Mouse (Mus musculus) embryonic facial prominence, embryonic 15.5 days (tissue): ENCODE data around the gene Hebp1. TPM values are rescaled to one million over a fixed set of nuclear protein-coding genes. Genes with fewer than 3 reads are reported as not detected.

Experiments
- ATAC-seq: fragments of 200-750 bp; cut with Nextera tagmentation; 2 replicates; pipeline ENCODE4 v1.8.0; 2017; ENCODE audit warnings: low read depth, moderate TSS enrichment; ENCODE audit not compliant: insufficient number of reproducible peaks, low FRiP score, low TSS enrichment
- H3K27ac ChIP-seq: fragments of 300-500 bp; sonication (generic); replicated peaks from 2 replicates; pipeline ENCODE4 v1.5.1; 2015; ENCODE audit warnings: mild to moderate bottlenecking, inconsistent platforms
- H3K27me3 ChIP-seq: fragments of 300-500 bp; sonication (generic); 2 replicates; pipeline ENCODE4 v1.6.1; 2015; ENCODE audit warnings: inconsistent platforms
- H3K36me3 ChIP-seq: fragments of 300-500 bp; sonication (generic); 2 replicates; pipeline ENCODE4 v1.6.1; 2015; ENCODE audit warnings: mild to moderate bottlenecking, inconsistent platforms
- H3K4me1 ChIP-seq: fragments of 300-500 bp; sonication (generic); 2 replicates; pipeline ENCODE4 v1.6.1; 2015; ENCODE audit warnings: inconsistent platforms
- H3K4me2 ChIP-seq: fragments of 300-500 bp; sonication (generic); replicated peaks from 2 replicates; pipeline ENCODE4 v1.6.1; 2015; ENCODE audit warnings: mild to moderate bottlenecking, inconsistent platforms
- H3K4me3 ChIP-seq: fragments of 300-500 bp; sonication (generic); replicated peaks from 2 replicates; pipeline ENCODE4 v1.5.1; 2015; ENCODE audit warnings: mild to moderate bottlenecking, inconsistent platforms
- H3K9ac ChIP-seq: fragments of 300-500 bp; sonication (generic); 2 replicates; pipeline ENCODE4 v1.6.1; 2015; ENCODE audit warnings: inconsistent platforms
- H3K9me3 ChIP-seq: fragments of 300-500 bp; sonication (generic); replicated peaks from 2 replicates; pipeline ENCODE4 v1.6.1; 2016; ENCODE audit warnings: inconsistent platforms
- WGBS: fragments of 180-500 bp; shearing (Covaris S2); methylation state at CpG from one replicate; pipeline ENCODE4 v1.1.7; 2015; 5-methylcytosine and 5-hydroxymethylcytosine counted together
- polyA plus RNA-seq: library from polyadenylated mRNA; unstranded; fragments of >200 nt; fragmentation: Nextera tagmentation; extraction: Ambion mirVana; gene quantifications from 2 replicates; pipeline ENCODE4 v1.2.1, GENCODE M21; 2015

The Hebp1 gene
- polyA plus RNA-seq, 1 experiment from 2014 or later = 11.4 TPM

GRCm38 (mm10) chr6:135197446-135197845 lies 376 bp downstream of the Hebp1 start:
- peak overlapping the region; percentile 70 for H3K4me3 ChIP-seq
- peak overlapping the region; percentile 72; the same call in 1 of the 2 replicates for H3K9ac ChIP-seq
- no peaks in the 10 kb centered on the region for H3K27me3 ChIP-seq
- H3K9me3 ChIP-seq = no peaks in the 10 kb centered on the region
- no peaks in the 10 kb centered on the region for H3K36me3 ChIP-seq
- no peak overlapping the region for H3K27ac ChIP-seq
- H3K4me2 ChIP-seq = peak overlapping the region; percentile 92
- ATAC-seq = no peak
- 15% methylated on average over 7 of the region's 7 CpGs for WGBS
- H3K4me1 ChIP-seq = peaks cover 12% of the 10 kb centered on the region; the same call in 1 of the 2 replicates

- H3K9ac ChIP-seq = no peak overlapping the region
- WGBS = 80% methylated on average over 8 of the region's 8 CpGs
Measured at GRCm38 (mm10) chr6:135196707-135197106, 1.1 kb downstream of the Hebp1 start.

GRCm38 (mm10) chr6:135194907-135195306 lies 2.9 kb downstream of the Hebp1 start:
- H3K27me3 ChIP-seq = no peaks in the 10 kb centered on the region
- no peak for ATAC-seq
- H3K4me3 ChIP-seq = no peak overlapping the region
- no peaks in the 10 kb centered on the region for H3K36me3 ChIP-seq
- H3K4me1 ChIP-seq = peaks cover 11% of the 10 kb centered on the region; the same call in 1 of the 2 replicates
- no peak overlapping the region for H3K9ac ChIP-seq
- no peak overlapping the region for H3K27ac ChIP-seq
- H3K9me3 ChIP-seq = no peaks in the 10 kb centered on the region
- WGBS = 78% methylated on average over 4 of the region's 4 CpGs
- no peak overlapping the region for H3K4me2 ChIP-seq

More at GRCm38 (mm10) chr6:135196707-135197106, 1.1 kb downstream of the Hebp1 start:
- H3K27me3 ChIP-seq = no peaks in the 10 kb centered on the region
- H3K4me2 ChIP-seq = no peak overlapping the region
- H3K36me3 ChIP-seq = no peaks in the 10 kb centered on the region
- no peaks in the 10 kb centered on the region for H3K9me3 ChIP-seq
- no peak overlapping the region for H3K27ac ChIP-seq
- no peak overlapping the region for H3K4me3 ChIP-seq
- no peak for ATAC-seq
- H3K4me1 ChIP-seq = peaks cover 12% of the 10 kb centered on the region; the same call in 1 of the 2 replicates

GRCm38 (mm10) chr6:135193733-135194132 lies 4.1 kb downstream of the Hebp1 start:
- H3K9ac ChIP-seq = no peak overlapping the region
- H3K27ac ChIP-seq = no peak overlapping the region
- no peak overlapping the region for H3K4me3 ChIP-seq
- no peaks in the 10 kb centered on the region for H3K9me3 ChIP-seq
- ATAC-seq = no peak
- no peak overlapping the region for H3K4me2 ChIP-seq
- peaks cover 5% of the 10 kb centered on the region; the same call in 1 of the 2 replicates for H3K4me1 ChIP-seq
- H3K27me3 ChIP-seq = no peaks in the 10 kb centered on the region
- WGBS = 37% methylated on average over 4 of the region's 4 CpGs
- no peaks in the 10 kb centered on the region for H3K36me3 ChIP-seq

GRCm38 (mm10) chr6:135192993-135193392 lies 4.8 kb downstream of the Hebp1 start:
- Histone ChIP-seq H3K4me2 (no peak overlapping the region), H3K4me1 (peaks cover 5% of the 10 kb centered on the region; the same call in 1 of the 2 replicates), H3K36me3 (no peaks in the 10 kb centered on the region), H3K9me3 (no peaks in the 10 kb centered on the region), H3K27me3 (no peaks in the 10 kb centered on the region), H3K9ac (no peak overlapping the region), H3K4me3 (no peak overlapping the region), H3K27ac (no peak overlapping the region)
- 59% methylated on average over 8 of the region's 8 CpGs for whole genome bisulfite sequencing
- ATAC-seq = no peak

- no peak overlapping the region for H3K4me2 ChIP-seq
- no peaks in the 10 kb centered on the region for H3K27me3 ChIP-seq
- H3K27ac ChIP-seq = no peak overlapping the region
- H3K9ac ChIP-seq = no peak overlapping the region
- no peaks in the 10 kb centered on the region for H3K4me1 ChIP-seq
- H3K36me3 ChIP-seq = no peaks in the 10 kb centered on the region
- no peaks in the 10 kb centered on the region for H3K9me3 ChIP-seq
- WGBS = 66% methylated on average over 1 of the region's 1 CpGs
- no peak overlapping the region for H3K4me3 ChIP-seq
- no peak for ATAC-seq
Measured at GRCm38 (mm10) chr6:135191906-135192305, 5.9 kb downstream of the Hebp1 start.

GRCm38 (mm10) chr6:135190122-135190521 lies 7.7 kb downstream of the Hebp1 start:
- no peak for ATAC-seq
- H3K9me3 ChIP-seq = no peaks in the 10 kb centered on the region
- no peaks in the 10 kb centered on the region for H3K36me3 ChIP-seq
- H3K9ac ChIP-seq = no peak overlapping the region
- no peak overlapping the region for H3K4me2 ChIP-seq
- 70% methylated on average over 6 of the region's 6 CpGs for WGBS
- no peaks in the 10 kb centered on the region for H3K4me1 ChIP-seq
- no peak overlapping the region for H3K27ac ChIP-seq
- no peak overlapping the region for H3K4me3 ChIP-seq
- H3K27me3 ChIP-seq = no peaks in the 10 kb centered on the region

GRCm38 (mm10) chr6:135188629-135189028 lies 9.2 kb downstream of the Hebp1 start:
- Histone ChIP-seq H3K4me3 (no peak overlapping the region), H3K9me3 (no peaks in the 10 kb centered on the region), H3K9ac (no peak overlapping the region), H3K4me1 (no peaks in the 10 kb centered on the region), H3K36me3 (no peaks in the 10 kb centered on the region), H3K27me3 (no peaks in the 10 kb centered on the region), H3K27ac (no peak overlapping the region), H3K4me2 (no peak overlapping the region)
- WGBS = 60% methylated on average over 4 of the region's 4 CpGs
- no peak for ATAC-seq

GRCm38 (mm10) chr6:135187076-135187917 lies 10.5 kb downstream of the Hebp1 start:
- WGBS = 56% methylated on average over 10 of the region's 10 CpGs
- H3K9ac ChIP-seq = no peak overlapping the region
- no peak overlapping the region for H3K27ac ChIP-seq
- H3K36me3 ChIP-seq = no peaks in the 10 kb centered on the region
- ATAC-seq = no peak
- no peak overlapping the region for H3K4me2 ChIP-seq
- H3K4me1 ChIP-seq = no peaks in the 10 kb centered on the region
- H3K27me3 ChIP-seq = no peaks in the 10 kb centered on the region
- no peaks in the 10 kb centered on the region for H3K9me3 ChIP-seq
- H3K4me3 ChIP-seq = no peak overlapping the region

GRCm38 (mm10) chr6:135183961-135184360 lies 13.9 kb downstream of the Hebp1 start:
- Histone ChIP-seq H3K9ac (no peak overlapping the region), H3K4me1 (no peaks in the 10 kb centered on the region), H3K27ac (no peak overlapping the region), H3K27me3 (0 out of 2 replicates have a peak, but pooled peaks cover 5% of the 10 kb centered on the region), H3K4me3 (no peak overlapping the region), H3K9me3 (no peaks in the 10 kb centered on the region), H3K36me3 (no peaks in the 10 kb centered on the region), H3K4me2 (no peak overlapping the region)
- 34% methylated on average over 8 of the region's 8 CpGs for WGBS
- no peak for ATAC-seq

GRCm38 (mm10) chr6:135182925-135183324 lies 14.9 kb downstream of the Hebp1 start:
- Histone ChIP-seq H3K27ac (no peak overlapping the region), H3K4me2 (no peak overlapping the region), H3K4me1 (no peaks in the 10 kb centered on the region), H3K9ac (no peak overlapping the region), H3K4me3 (no peak overlapping the region), H3K9me3 (no peaks in the 10 kb centered on the region), H3K27me3 (0 out of 2 replicates have a peak, but pooled peaks cover 5% of the 10 kb centered on the region), H3K36me3 (no peaks in the 10 kb centered on the region)
- no peak for ATAC-seq
- 50% methylated on average over 5 of the region's 5 CpGs for WGBS
